Comparison of ENCODE assay signal across 8 mouse cellular contexts in the genomic region with DNA sequence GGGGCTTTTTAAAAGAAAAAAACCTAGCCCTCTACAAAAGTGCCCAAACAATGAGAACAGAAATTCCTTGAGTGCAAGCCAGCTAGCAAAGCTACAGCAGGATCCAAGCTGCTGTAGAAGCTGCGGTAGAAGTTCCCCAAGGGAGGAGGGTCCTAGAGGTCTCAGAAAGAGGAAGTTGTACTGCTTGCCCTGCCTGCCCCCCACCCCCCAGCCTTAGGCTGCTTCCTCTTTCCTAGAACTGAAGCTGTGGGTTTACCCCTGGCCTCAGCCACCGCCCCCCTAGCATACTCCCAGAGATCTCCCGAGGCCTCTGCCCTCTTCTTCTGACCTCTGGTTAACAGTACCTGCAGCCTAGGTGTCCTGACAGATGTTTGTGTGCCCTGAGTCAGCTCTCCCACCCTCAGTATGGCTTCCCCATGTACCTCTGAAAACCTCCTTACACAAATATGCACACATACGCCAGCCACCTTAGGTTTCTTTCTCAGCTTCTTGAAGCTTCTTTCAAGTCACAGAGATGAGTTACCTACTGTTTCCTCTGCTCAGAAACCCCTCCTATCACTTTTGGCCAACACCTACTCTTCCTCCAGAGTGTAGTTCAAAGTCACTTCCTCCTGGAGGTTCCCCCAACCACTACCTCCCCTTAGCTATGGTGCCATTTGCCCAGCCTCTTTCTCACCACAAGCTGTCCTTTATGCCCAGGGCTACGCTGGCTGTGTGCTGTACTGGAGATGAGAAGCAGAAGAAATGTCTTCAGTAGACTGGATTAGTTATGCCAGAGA. TPM values are rescaled to one million over a fixed set of nuclear protein-coding genes. Genes with fewer than 3 reads are reported as not detected.
A peak's percentile ranks its signal among the peaks of the same experiment; 100 is the strongest.
DNase-seq lines count a peak whose midpoint lies in the region; ATAC-seq and TF ChIP-seq lines count a peak whose summit lies in the region.

No protein-coding gene starts in this region.

- no peak for TF ChIP-seq POLR2A in brain, embryonic 14.5 days (IDR thresholded peaks at IDR 0.05; ENCODE audit: borderline replicate concordance, extremely low read depth, insufficient read depth, insufficient read length, poor library complexity, severe bottlenecking)

- 57% methylated on average over 5 of the region's 5 CpGs for WGBS in limb, embryonic 11.5 days

- no peaks in the 10 kb centered on the region for H3K27me3 ChIP-seq in limb, embryonic 11.5 days (ENCODE audit: control insufficient read depth, insufficient read depth, low read length)

- H3K36me3 ChIP-seq in limb, embryonic 11.5 days (ENCODE audit: control insufficient read depth, insufficient read depth, low read length), result 0 out of 2 replicates have a peak, but pooled peaks cover 2% of the 10 kb centered on the region

- H3K9ac ChIP-seq in limb, embryonic 11.5 days (ENCODE audit: low read length), result no peak overlapping the region

- peaks cover 44% of the 10 kb centered on the region for H3K4me1 ChIP-seq in limb, embryonic 11.5 days (ENCODE audit: control insufficient read depth, insufficient read depth, low read length)

- no peak for ATAC-seq in limb, embryonic 11.5 days (ENCODE audit: insufficient number of reproducible peaks, low FRiP score, low TSS enrichment, low read depth)
- peak; percentile 28; the same call in 1 of the 2 replicates for ATAC-seq in megakaryocyte-erythroid progenitor cell, adult 5-6 weeks (replicated peaks; ENCODE audit: low FRiP score, low TSS enrichment, poor library complexity, severe bottlenecking)

- no peak overlapping the region for H3K4me3 ChIP-seq in limb, embryonic 11.5 days (ENCODE audit: low read depth, low read length)

- TF ChIP-seq CTCF in brain, embryonic 14.5 days (IDR thresholded peaks at IDR 0.05; ENCODE audit: borderline replicate concordance, extremely low read depth, insufficient read depth, insufficient read length), result no peak

- intact Hi-C loops in gastrocnemius, postnatal 14 days (cut with DNase I; ENCODE audit: low total_unique reads), result no loop called here

- H3K27ac ChIP-seq in limb, embryonic 11.5 days (replicated peaks; ENCODE audit: low read depth, low read length), result 0 out of 2 replicates have a peak overlapping the region, but pooled peaks have one; percentile 4

- H3K4me2 ChIP-seq in limb, embryonic 11.5 days (ENCODE audit: low read depth, severe bottlenecking), result no peak overlapping the region

- DNase-seq in gastrocnemius, postnatal 14 days, result peak; percentile 42
- no peak for DNase-seq in gastrocnemius, postnatal 4 days (ENCODE audit: low spot score in 2 of 2)
- DNase-seq in brain, embryonic 14.5 days (ENCODE audit: low read depth), result peak; percentile 52
- no peak for DNase-seq in limb, embryonic 11.5 days (ENCODE audit: low spot score)
- no peak for DNase-seq in urinary bladder, postnatal 4 days (ENCODE audit: low spot score in 2 of 2)
- no peak for DNase-seq in urinary bladder, adult 2 months (ENCODE audit: low spot score)
- no peak for DNase-seq in frontal cortex, postnatal 10 days (ENCODE audit: low spot score in 2 of 2)

- H3K9me3 ChIP-seq in limb, embryonic 11.5 days (ENCODE audit: control insufficient read depth, low read length), result no peaks in the 10 kb centered on the region

RNA-seq across cellular contexts. Expression of gene Relt, which starts 7.3 kb away (rescaled TPM):
- total RNA-seq in gastrocnemius, postnatal 14 days (2021), result 10 to 100 TPM in 1 of 2 experiments, 1 to 10 TPM in 1; 5.4 to 16.3 TPM
- 10 to 100 TPM; 14.5 to 15.5 TPM for total RNA-seq in gastrocnemius, postnatal 4 days (2021)
- 6.2 and 7.2 TPM in 2 replicates for polyA plus RNA-seq in brain, embryonic 14.5 days (2012; rRNA removed)
- 2.6 and 4.1 TPM in 2 replicates for polyA plus RNA-seq in limb, embryonic 11.5 days (2014; fragmentation: Nextera tagmentation; extraction: Ambion mirVana)
- total RNA-seq in megakaryocyte-erythroid progenitor cell, adult 5-6 weeks (2014; fragmentation: Nextera tagmentation), result 8.0 and 10.9 TPM in 2 replicates
- 5.2 and 6.4 TPM in 2 replicates for total RNA-seq in megakaryocyte-erythroid progenitor cell, adult 5-6 weeks (2017)
- polyA plus RNA-seq in urinary bladder, adult 2 months (2012; rRNA removed), result 2.2 TPM in 2 replicates

Comparison
In these comparisons a context has a peak if more than half of its experiments do, and no peak if none do; other contexts are left out.
1. DNase-seq: peak in gastrocnemius, postnatal 14 days (single experiment) and brain, embryonic 14.5 days (single experiment); none in gastrocnemius, postnatal 4 days (0 of 2), limb, embryonic 11.5 days (single experiment), urinary bladder, postnatal 4 days (0 of 2), urinary bladder, adult 2 months (single experiment) and frontal cortex, postnatal 10 days (0 of 2).